Mouse (Mus musculus) forebrain, embryonic 16.5 days (tissue): ENCODE measurements around the gene Serp2. TPM values are rescaled to one million over a fixed set of nuclear protein-coding genes. Genes with fewer than 3 reads are reported as not detected.

ENCODE experiments used
- ATAC-seq: fragments of 200-750 bp; cut with Nextera tagmentation; 2 replicates; pipeline ENCODE4 v1.8.0; 2017; ENCODE audit warnings: mild to moderate bottlenecking, moderate library complexity
- H3K27ac ChIP-seq: fragments of 300-500 bp; sonication (generic); 2 replicates; pipeline ENCODE4 v1.5.1; 2014; ENCODE audit warnings: low read length, control low read depth
- H3K27me3 ChIP-seq: fragments of 300-500 bp; sonication (generic); replicated peaks from 2 replicates; pipeline ENCODE4 v1.6.1; 2014; ENCODE audit warnings: low read length; ENCODE audit not compliant: control insufficient read depth, insufficient read depth
- H3K36me3 ChIP-seq: fragments of 300-500 bp; sonication (generic); 2 replicates; pipeline ENCODE4 v1.6.1; 2014; ENCODE audit not compliant: control insufficient read depth, insufficient read depth
- H3K4me1 ChIP-seq: fragments of 300-500 bp; sonication (generic); replicated peaks from 2 replicates; pipeline ENCODE4 v1.6.1; 2014; ENCODE audit warnings: low read length; ENCODE audit not compliant: control insufficient read depth, insufficient read depth
- H3K4me2 ChIP-seq: fragments of 300-500 bp; sonication (generic); 2 replicates; pipeline ENCODE4 v1.6.1; 2014; ENCODE audit warnings: mild to moderate bottlenecking, low read length, control low read depth
- H3K4me3 ChIP-seq: fragments of 300-500 bp; sonication (generic); replicated peaks from 2 replicates; pipeline ENCODE4 v1.5.1; 2014; ENCODE audit warnings: mild to moderate bottlenecking, low read length, control low read depth
- H3K9ac ChIP-seq: fragments of 300-500 bp; sonication (generic); replicated peaks from 2 replicates; pipeline ENCODE4 v1.6.1; 2014; ENCODE audit warnings: low read depth, low read length, control low read depth
- H3K9me3 ChIP-seq: fragments of 300-500 bp; sonication (generic); 2 replicates; pipeline ENCODE4 v1.6.1; 2016; ENCODE audit warnings: low read length; ENCODE audit not compliant: control insufficient read depth
- WGBS: fragments of 180-500 bp; shearing (Covaris S2); extraction: QIAGEN DNeasy Blood & Tissue Kit; methylation state at CpG from one replicate; pipeline ENCODE4 v1.1.7; 2014; 5-methylcytosine and 5-hydroxymethylcytosine counted together
- polyA plus RNA-seq: library from polyadenylated mRNA; unstranded; fragments of >200 nt; fragmentation: Nextera tagmentation; extraction: Ambion mirVana; gene quantifications from 2 replicates; pipeline ENCODE4 v1.2.1, GENCODE M21; 2015

Serp2 gene
- polyA plus RNA-seq, 1 experiment from 2014 or later, result 163 TPM

- ATAC-seq, result peak; percentile 84
- H3K4me1 ChIP-seq, result peaks cover 12% of the 10 kb centered on the region
- 53% methylated on average over 20 of the region's 20 CpGs for WGBS
- no peaks in the 10 kb centered on the region for H3K27me3 ChIP-seq
- peak overlapping the region; percentile 48 for H3K4me2 ChIP-seq
- H3K36me3 ChIP-seq, result no peaks in the 10 kb centered on the region
- H3K27ac ChIP-seq, result no peak overlapping the region
- peak overlapping the region; percentile 21 for H3K4me3 ChIP-seq
- H3K9ac ChIP-seq, result peak overlapping the region; percentile 33; the same call in 1 of the 2 replicates
- H3K9me3 ChIP-seq, result no peaks in the 10 kb centered on the region
These were observed 24.2 kb downstream of the Serp2 start for GRCm38 (mm10) chr14:76532257-76533169.

GRCm38 (mm10) chr14:76531027-76531660 is 25.5 kb downstream of the Serp2 start:
- Histone ChIP-seq H3K9ac (no peak overlapping the region), H3K9me3 (no peaks in the 10 kb centered on the region), H3K27me3 (no peaks in the 10 kb centered on the region), H3K36me3 (no peaks in the 10 kb centered on the region), H3K4me2 (no peak overlapping the region), H3K27ac (no peak overlapping the region), H3K4me1 (peaks cover 12% of the 10 kb centered on the region), H3K4me3 (no peak overlapping the region)
- no peak for ATAC-seq
- WGBS, result 91% methylated on average over 7 of the region's 7 CpGs

- no peaks in the 10 kb centered on the region for H3K36me3 ChIP-seq
- peaks cover 11% of the 10 kb centered on the region for H3K4me1 ChIP-seq
- no peak overlapping the region for H3K27ac ChIP-seq
- 37% methylated on average over 5 of the region's 5 CpGs for WGBS
- no peak overlapping the region for H3K9ac ChIP-seq
- no peak overlapping the region for H3K4me2 ChIP-seq
- ATAC-seq, result no peak
- H3K4me3 ChIP-seq, result no peak overlapping the region
- H3K27me3 ChIP-seq, result no peaks in the 10 kb centered on the region
- no peaks in the 10 kb centered on the region for H3K9me3 ChIP-seq
These were observed 28.0 kb downstream of the Serp2 start for GRCm38 (mm10) chr14:76528641-76529040.

GRCm38 (mm10) chr14:76527758-76528313 is 28.9 kb downstream of the Serp2 start:
- WGBS, result 72% methylated on average over 9 of the region's 9 CpGs
- ATAC-seq, result no peak
- no peaks in the 10 kb centered on the region for H3K27me3 ChIP-seq

GRCm38 (mm10) chr14:76527030-76527719 is 29.5 kb downstream of the Serp2 start:
- no peak for ATAC-seq
- 93% methylated on average over 20 of the region's 20 CpGs for WGBS
- Histone ChIP-seq H3K4me3 (no peak overlapping the region), H3K36me3 (no peaks in the 10 kb centered on the region), H3K4me2 (no peak overlapping the region), H3K4me1 (no peaks in the 10 kb centered on the region), H3K27me3 (no peaks in the 10 kb centered on the region), H3K27ac (no peak overlapping the region), H3K9ac (no peak overlapping the region), H3K9me3 (no peaks in the 10 kb centered on the region)

More at GRCm38 (mm10) chr14:76527758-76528313, 28.9 kb downstream of the Serp2 start:
- H3K27ac ChIP-seq, result no peak overlapping the region
- no peaks in the 10 kb centered on the region for H3K9me3 ChIP-seq
- H3K4me3 ChIP-seq, result no peak overlapping the region
- H3K9ac ChIP-seq, result no peak overlapping the region
- H3K36me3 ChIP-seq, result no peaks in the 10 kb centered on the region
- no peak overlapping the region for H3K4me2 ChIP-seq
- H3K4me1 ChIP-seq, result peaks cover 3% of the 10 kb centered on the region

- no peaks in the 10 kb centered on the region for H3K9me3 ChIP-seq
- H3K27me3 ChIP-seq, result no peaks in the 10 kb centered on the region
- no peaks in the 10 kb centered on the region for H3K36me3 ChIP-seq
- no peak for ATAC-seq
- 91% methylated on average over 6 of the region's 6 CpGs for WGBS
- H3K27ac ChIP-seq, result no peak overlapping the region
- no peaks in the 10 kb centered on the region for H3K4me1 ChIP-seq
- H3K9ac ChIP-seq, result no peak overlapping the region
- H3K4me2 ChIP-seq, result no peak overlapping the region
- H3K4me3 ChIP-seq, result no peak overlapping the region
These were observed 30.2 kb downstream of the Serp2 start for GRCm38 (mm10) chr14:76526467-76526866.

GRCm38 (mm10) chr14:76523344-76523743 is 33.3 kb downstream of the Serp2 start:
- Histone ChIP-seq H3K4me1 (no peaks in the 10 kb centered on the region), H3K27ac (no peak overlapping the region), H3K4me3 (no peak overlapping the region), H3K36me3 (no peaks in the 10 kb centered on the region), H3K9me3 (no peaks in the 10 kb centered on the region), H3K9ac (no peak overlapping the region), H3K27me3 (no peaks in the 10 kb centered on the region), H3K4me2 (no peak overlapping the region)
- 93% methylated on average over 1 of the region's 1 CpGs for WGBS
- ATAC-seq, result no peak

- H3K9me3 ChIP-seq, result no peaks in the 10 kb centered on the region
- no peaks in the 10 kb centered on the region for H3K27me3 ChIP-seq
- 98% methylated on average over 3 of the region's 3 CpGs for WGBS
- H3K9ac ChIP-seq, result no peak overlapping the region
- no peak overlapping the region for H3K27ac ChIP-seq
- no peak overlapping the region for H3K4me2 ChIP-seq
- H3K4me3 ChIP-seq, result no peak overlapping the region
- no peak for ATAC-seq
- no peaks in the 10 kb centered on the region for H3K36me3 ChIP-seq
- H3K4me1 ChIP-seq, result no peaks in the 10 kb centered on the region
These were observed 35.4 kb downstream of the Serp2 start for GRCm38 (mm10) chr14:76521308-76521707.

GRCm38 (mm10) chr14:76520606-76521005 is 36.1 kb downstream of the Serp2 start:
- no peaks in the 10 kb centered on the region for H3K27me3 ChIP-seq
- no peaks in the 10 kb centered on the region for H3K9me3 ChIP-seq
- no peaks in the 10 kb centered on the region for H3K36me3 ChIP-seq
- H3K9ac ChIP-seq, result no peak overlapping the region
- 67% methylated on average over 4 of the region's 4 CpGs for WGBS
- H3K4me2 ChIP-seq, result no peak overlapping the region
- no peak overlapping the region for H3K27ac ChIP-seq
- H3K4me3 ChIP-seq, result no peak overlapping the region
- ATAC-seq, result no peak
- no peaks in the 10 kb centered on the region for H3K4me1 ChIP-seq
